Mouse (Mus musculus) megakaryocyte, embryonic 14.5 days (primary cell): Measurements from ENCODE around the gene Plekha5. TPM values are rescaled to one million over a fixed set of nuclear protein-coding genes. Genes with fewer than 3 reads are reported as not detected.

Experiments used
- H3K27me3 ChIP-seq: replicated peaks from 2 replicates; pipeline ENCODE3; 2012; ENCODE audit warnings: inconsistent platforms
- H3K36me3 ChIP-seq: replicated peaks from 2 replicates; pipeline ENCODE3; 2012; ENCODE audit warnings: low read length, inconsistent platforms, mixed read lengths
- H3K4me1 ChIP-seq: 2 replicates; pipeline ENCODE4 v1.6.1; 2012; ENCODE audit warnings: inconsistent platforms
- H3K4me3 ChIP-seq: replicated peaks from 2 replicates; pipeline ENCODE3; 2012; ENCODE audit warnings: moderate library complexity, mild to moderate bottlenecking, inconsistent platforms
- H3K9me3 ChIP-seq: 2 replicates; pipeline ENCODE4 v1.6.1; 2012; ENCODE audit warnings: inconsistent platforms
- FLI1 ChIP-seq: IDR thresholded peaks from 2 replicates; pipeline ENCODE4 v1.6.1; 2012; ENCODE audit warnings: low read length, inconsistent platforms, mixed read lengths
- GATA1 ChIP-seq: IDR thresholded peaks from 3 replicates; pipeline ENCODE4 v1.6.1; 2012; ENCODE audit warnings: mixed read lengths, low read length, inconsistent platforms, borderline replicate concordance
- polyA plus RNA-seq: library from polyadenylated mRNA; stranded (reverse); fragments of >175 nt; gene quantifications from 2 replicates; pipeline ENCODE4 v1.2.3, GENCODE M21; 2012; ENCODE audit warnings: low replicate concordance; ENCODE audit not compliant: insufficient read depth

Plekha5 gene
- polyA plus RNA-seq, 1 experiment, result 2.2 TPM

DNA sequence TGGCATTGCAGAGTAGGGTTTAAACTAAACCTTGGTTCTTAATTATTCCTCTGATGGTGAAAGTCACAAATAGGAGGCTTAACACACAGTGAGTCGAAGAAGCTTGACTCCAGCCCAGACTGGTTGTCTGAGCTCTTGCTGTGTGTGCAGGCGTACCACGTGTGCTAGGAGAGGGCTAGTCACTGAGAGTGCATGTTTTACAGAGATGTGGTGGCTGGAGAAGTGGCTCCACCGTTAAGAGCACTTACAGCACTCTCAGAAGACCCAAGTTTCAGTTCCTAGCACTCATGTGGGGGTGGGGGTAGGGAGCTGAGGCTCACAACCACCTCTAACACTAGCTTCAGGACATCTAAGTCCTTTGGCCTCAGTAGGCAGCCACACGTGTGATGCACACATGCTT lies 29.6 kb downstream of the Plekha5 start:
- H3K4me1 ChIP-seq, result peaks cover 10% of the 10 kb centered on the region
- TF ChIP-seq GATA1 (no peak), FLI1 (no peak)

DNA sequence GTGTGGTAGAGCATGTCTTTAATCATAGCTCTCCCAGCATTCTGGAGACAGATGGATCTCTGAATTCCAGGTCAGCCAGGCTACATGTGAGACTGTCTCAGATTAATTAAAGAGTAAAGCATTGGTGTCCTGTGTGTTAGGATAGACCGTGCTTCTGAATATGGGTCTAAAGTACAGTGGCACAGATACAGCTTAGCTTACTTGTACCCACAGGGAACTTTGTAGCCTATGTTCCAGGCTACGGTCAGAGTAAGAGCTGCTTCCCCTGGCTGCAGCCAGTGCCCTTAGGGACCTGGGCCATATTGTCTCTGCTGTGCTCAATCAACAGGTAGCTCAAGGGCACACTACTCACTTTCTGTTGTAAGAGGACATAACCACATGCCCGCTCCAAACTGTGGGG lies 30.5 kb downstream of the Plekha5 start:
- no peaks in the 10 kb centered on the region for H3K27me3 ChIP-seq
- H3K4me3 ChIP-seq, result no peak overlapping the region
- peaks cover 10% of the 10 kb centered on the region for H3K4me1 ChIP-seq
- H3K9me3 ChIP-seq, result no peaks in the 10 kb centered on the region
- no peak for TF ChIP-seq GATA1
- TF ChIP-seq FLI1, result no peak
- no peaks in the 10 kb centered on the region for H3K36me3 ChIP-seq

More for the DNA sequence above, 29.6 kb downstream of the Plekha5 start:
- no peak overlapping the region for H3K4me3 ChIP-seq
- no peaks in the 10 kb centered on the region for H3K9me3 ChIP-seq
- no peaks in the 10 kb centered on the region for H3K36me3 ChIP-seq
- no peaks in the 10 kb centered on the region for H3K27me3 ChIP-seq

DNA sequence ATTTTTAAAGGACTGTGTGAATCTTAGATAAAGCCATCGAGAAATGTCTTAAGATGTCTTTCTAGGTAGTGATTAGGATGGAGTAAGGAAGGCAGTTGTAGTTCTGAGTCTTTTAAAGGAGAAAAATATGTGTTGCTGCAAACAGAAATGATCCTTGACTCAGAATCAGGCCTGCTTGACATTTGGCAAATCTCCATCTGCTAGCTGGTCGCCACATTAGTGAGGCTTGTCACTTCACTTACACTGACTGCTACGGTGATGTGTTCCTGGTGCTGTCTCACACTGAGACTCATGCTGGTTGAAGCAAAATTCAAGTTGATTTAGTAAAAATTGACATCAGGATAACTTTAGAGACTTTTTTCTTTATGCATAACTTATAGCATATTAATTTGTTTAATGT lies 32.0 kb downstream of the Plekha5 start:
- Histone ChIP-seq H3K4me3 (no peak overlapping the region), H3K9me3 (no peaks in the 10 kb centered on the region), H3K4me1 (peaks cover 8% of the 10 kb centered on the region), H3K36me3 (no peaks in the 10 kb centered on the region), H3K27me3 (no peaks in the 10 kb centered on the region)
- no peak for TF ChIP-seq GATA1
- no peak for TF ChIP-seq FLI1

DNA sequence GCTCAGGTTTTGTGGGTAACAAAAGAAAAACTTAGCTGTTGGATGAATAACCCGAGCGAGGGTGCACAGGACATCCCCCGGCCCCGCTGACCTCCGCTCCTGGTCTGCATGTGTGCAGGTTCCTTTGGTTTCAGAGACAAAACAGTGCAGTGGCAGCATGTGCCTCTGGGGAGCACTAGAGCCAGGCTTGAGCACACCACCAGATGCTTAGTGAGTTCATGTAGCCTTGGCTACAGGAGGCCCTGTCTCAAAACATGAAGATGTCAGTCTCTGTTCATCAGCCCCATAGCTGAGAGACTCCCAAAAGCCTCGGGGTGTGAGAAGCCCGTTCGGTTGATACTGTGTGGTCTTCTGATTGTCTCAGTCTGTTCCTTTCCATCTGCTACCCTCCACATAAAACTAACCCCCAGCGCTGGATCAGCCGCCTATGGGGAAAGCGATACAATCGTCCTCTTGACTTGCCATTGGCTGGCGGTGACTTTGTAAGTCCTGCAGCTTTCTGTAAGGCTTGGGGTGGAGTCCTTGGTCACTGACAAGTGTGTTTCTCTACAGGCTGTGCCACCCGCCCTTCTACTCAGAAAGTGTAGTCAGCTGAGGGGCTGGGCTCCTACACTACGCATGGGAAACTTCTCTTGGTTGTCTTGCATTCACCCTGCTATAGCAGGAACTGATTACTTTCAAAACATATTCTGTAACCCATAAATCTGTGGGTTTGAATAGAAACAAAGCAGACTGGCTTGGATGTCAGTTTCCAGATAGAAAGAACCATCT lies 32.7 kb downstream of the Plekha5 start:
- TF ChIP-seq GATA1, result no peak
- TF ChIP-seq FLI1, result no peak

DNA sequence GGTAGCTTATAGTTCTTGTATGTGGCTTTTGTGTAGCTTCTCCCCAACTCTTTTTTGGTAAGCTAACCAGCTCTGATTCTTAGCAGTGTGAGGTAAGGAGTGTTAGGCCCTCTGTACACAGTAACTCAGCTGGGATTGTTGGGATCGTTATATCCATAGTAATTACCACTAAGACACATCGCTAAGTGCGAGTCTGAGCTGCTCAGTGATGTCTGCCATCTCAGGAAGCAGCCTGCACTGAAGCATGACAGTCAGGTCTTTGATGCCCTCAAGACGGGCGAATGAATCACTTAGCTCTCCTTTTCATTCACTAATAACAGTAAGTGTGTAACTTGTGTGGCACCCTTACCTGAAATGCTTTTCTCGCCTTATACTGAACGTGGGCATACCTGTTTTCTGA lies 36.5 kb downstream of the Plekha5 start:
- H3K27me3 ChIP-seq, result no peaks in the 10 kb centered on the region
- no peaks in the 10 kb centered on the region for H3K36me3 ChIP-seq
- 0 out of 2 replicates have a peak, but pooled peaks cover 3% of the 10 kb centered on the region for H3K4me1 ChIP-seq
- no peak for TF ChIP-seq FLI1
- no peak for TF ChIP-seq GATA1
- H3K4me3 ChIP-seq, result no peak overlapping the region
- no peaks in the 10 kb centered on the region for H3K9me3 ChIP-seq

More for the DNA sequence above, 32.7 kb downstream of the Plekha5 start:
- Histone ChIP-seq H3K36me3 (no peaks in the 10 kb centered on the region), H3K9me3 (no peaks in the 10 kb centered on the region), H3K4me3 (no peak overlapping the region), H3K27me3 (no peaks in the 10 kb centered on the region), H3K4me1 (peaks cover 6% of the 10 kb centered on the region)

DNA sequence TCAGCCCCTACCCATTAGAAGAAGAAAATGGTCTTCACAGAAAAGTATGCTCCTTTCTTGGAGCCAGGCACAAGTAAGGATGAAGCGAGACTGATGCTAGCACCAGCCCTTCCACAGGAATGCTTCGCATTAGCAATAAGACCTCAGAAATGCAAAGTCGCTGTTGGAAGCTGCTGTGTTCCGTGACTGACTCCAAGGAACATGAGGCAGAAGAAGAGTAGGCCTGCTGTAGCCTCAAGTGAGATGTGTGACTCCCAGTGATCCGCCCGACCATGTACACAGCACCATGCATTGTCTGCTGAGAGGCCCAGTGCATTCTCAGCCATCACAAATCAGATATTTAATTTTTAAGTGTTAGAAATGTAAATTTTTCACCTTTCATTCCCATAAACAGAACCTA lies 41.0 kb downstream of the Plekha5 start:
- TF ChIP-seq FLI1, result no peak
- TF ChIP-seq GATA1, result no peak
- Histone ChIP-seq H3K27me3 (no peaks in the 10 kb centered on the region), H3K4me3 (no peak overlapping the region), H3K36me3 (no peaks in the 10 kb centered on the region), H3K4me1 (peaks cover 12% of the 10 kb centered on the region), H3K9me3 (no peaks in the 10 kb centered on the region)

DNA sequence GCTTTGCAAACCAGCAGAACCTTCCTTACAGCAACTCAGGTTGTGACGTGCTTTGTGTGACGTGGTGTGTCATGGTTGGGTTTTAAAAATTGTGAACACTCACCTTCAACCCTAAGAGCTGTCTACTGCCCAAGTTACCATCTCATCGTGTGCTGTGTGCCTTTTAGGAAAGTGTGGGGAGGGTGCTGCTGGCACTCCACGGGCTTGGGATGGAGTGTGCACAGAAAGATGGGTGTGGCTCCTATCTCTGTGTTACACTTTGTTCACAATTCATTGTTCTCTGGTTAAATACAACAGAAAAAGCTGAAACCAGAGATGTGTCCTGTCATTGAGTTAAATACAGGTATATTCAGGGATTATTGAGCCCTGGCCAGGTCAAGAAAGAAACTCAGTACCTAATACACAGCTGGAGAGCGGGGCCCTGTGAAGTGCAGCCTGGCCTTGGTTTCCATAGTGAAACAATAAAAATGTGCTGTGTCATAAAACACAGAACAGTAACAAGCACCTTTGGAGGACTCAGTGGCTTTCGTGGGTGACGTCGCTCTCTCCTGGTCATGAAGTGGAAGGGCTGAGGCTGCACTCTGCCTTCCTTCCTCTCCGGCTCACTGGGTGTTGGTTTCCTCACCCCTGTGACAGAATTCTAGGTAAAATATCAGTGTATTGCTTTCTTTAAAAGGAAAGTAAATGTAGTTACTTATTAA lies 42.2 kb downstream of the Plekha5 start:
- peak overlapping the region; percentile 71 for H3K4me3 ChIP-seq
- TF ChIP-seq FLI1 (no peak), GATA1 (no peak)
- H3K27me3 ChIP-seq, result no peaks in the 10 kb centered on the region
- peaks cover 12% of the 10 kb centered on the region for H3K4me1 ChIP-seq
- H3K36me3 ChIP-seq, result no peaks in the 10 kb centered on the region
- no peaks in the 10 kb centered on the region for H3K9me3 ChIP-seq

DNA sequence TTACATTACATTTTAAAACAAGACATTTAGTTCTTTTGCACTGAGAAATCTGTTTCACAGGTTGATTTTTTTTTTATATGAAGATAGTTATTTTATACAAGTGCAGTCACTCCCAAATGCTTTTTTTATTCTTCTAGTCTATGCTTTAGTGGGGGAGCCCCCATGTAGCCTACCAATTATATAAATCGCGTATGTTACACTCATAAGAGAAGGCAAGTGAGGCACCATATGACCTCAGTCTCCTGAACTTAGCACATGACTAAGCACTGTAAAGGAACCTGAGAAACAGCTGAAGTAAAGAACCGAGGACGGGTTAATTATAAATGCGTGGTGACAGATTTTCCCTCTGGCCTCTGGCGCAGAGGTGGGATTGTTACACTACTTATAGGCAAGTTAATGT lies 43.0 kb downstream of the Plekha5 start:
- Histone ChIP-seq H3K27me3 (no peaks in the 10 kb centered on the region), H3K4me1 (peaks cover 12% of the 10 kb centered on the region), H3K9me3 (no peaks in the 10 kb centered on the region), H3K4me3 (no peak overlapping the region), H3K36me3 (no peaks in the 10 kb centered on the region)
- TF ChIP-seq FLI1 (no peak), GATA1 (no peak)

DNA sequence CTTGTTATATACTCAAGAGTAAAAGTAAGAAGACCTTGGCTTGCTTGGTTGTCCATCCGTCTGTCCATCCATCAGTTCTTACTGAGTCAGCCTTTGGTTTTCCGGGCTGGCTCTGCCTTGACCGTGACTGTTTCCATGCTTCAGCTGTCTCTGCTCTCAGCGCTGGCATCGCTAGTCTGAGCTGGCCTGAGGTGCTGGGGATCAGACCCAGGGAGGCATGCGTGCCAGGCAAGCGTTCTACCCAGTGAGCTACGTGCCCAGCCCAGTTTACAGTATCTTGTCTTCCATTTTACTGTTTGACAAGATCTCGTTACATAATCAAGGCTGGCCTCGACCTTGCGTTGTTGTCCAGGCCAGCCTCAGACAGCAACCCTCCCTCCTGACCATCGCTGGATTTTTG lies 44.0 kb downstream of the Plekha5 start:
- TF ChIP-seq FLI1 (no peak), GATA1 (no peak)
- Histone ChIP-seq H3K9me3 (no peaks in the 10 kb centered on the region), H3K4me1 (peaks cover 12% of the 10 kb centered on the region), H3K27me3 (no peaks in the 10 kb centered on the region), H3K4me3 (no peak overlapping the region), H3K36me3 (no peaks in the 10 kb centered on the region)

DNA sequence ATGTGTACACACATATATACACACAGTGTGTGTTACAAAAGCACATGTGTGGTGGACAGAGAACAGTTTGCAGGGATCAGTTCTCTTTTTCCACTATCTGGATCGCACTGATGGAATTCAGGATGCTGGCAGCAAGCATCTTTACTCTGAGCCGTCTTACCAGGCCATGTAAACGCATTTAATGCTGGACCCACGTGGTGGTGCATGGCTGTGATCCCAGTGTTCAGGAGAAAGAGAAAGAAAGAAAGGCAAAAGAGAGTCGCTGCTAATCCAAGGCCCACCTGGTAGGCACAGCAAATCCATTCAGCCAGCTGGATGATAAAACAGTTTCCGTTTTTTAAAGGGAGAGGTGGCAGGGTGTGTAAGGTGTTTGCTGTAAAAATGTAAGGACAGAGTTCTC lies 45.9 kb downstream of the Plekha5 start:
- H3K4me3 ChIP-seq, result no peak overlapping the region
- peaks cover 9% of the 10 kb centered on the region for H3K4me1 ChIP-seq
- no peaks in the 10 kb centered on the region for H3K36me3 ChIP-seq
- no peaks in the 10 kb centered on the region for H3K27me3 ChIP-seq
- H3K9me3 ChIP-seq, result no peaks in the 10 kb centered on the region
- no peak for TF ChIP-seq FLI1
